Mouse (Mus musculus): ENCODE data around the gene Cox17.

The Cox17 gene

DNA sequence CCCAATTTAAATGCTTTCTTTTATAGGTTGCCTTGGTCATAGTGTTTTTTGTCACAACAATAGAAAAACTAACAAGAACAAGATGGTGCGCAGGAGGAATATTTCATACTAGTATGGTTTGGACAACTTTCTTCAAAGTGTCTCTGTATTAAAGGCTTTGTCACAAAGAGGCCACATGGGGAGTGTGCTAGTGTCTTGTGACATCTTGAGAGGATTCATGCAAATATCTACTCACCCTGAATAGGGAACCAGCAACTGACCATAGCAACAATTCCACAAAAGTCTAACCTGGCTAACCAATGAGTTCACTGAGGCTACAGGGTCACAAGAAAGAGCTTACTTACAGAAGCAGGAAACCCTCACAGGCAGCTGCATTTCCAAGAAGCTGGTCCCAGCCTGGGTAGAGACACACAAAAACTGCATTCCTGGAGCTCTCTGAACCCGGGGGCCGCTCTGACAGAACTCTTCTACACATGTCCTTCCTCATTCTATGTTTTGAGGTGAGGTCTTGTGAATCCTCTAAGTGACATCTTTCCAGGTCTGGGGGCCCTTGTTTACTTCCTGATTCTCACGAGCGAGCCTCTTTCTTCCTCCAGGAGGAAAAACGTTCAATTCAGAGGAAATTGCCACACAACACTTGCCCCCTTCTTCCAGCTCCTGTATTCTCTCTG is 48.4 kb downstream of the Cox17 start:
- DNase-seq (ENCODE audit: low read depth, low spot score): no peak

GRCm38 (mm10) chr16:38396155-38396554 is 49.4 kb downstream of the Cox17 start:
- no peak for DNase-seq (ENCODE audit: low read depth, low spot score)

- no peak for DNase-seq (ENCODE audit: low read depth, low spot score)
Observed at GRCm38 (mm10) chr16:38398266-38398665, 51.5 kb downstream of the Cox17 start.

- no peak for DNase-seq (ENCODE audit: low read depth, low spot score)
Observed at GRCm38 (mm10) chr16:38399076-38399475, 52.3 kb downstream of the Cox17 start.

- peak; percentile 6 for DNase-seq (ENCODE audit: low read depth, low spot score)
Observed at GRCm38 (mm10) chr16:38399531-38400231, 52.9 kb downstream of the Cox17 start.

- DNase-seq (ENCODE audit: low read depth, low spot score): no peak
Observed at GRCm38 (mm10) chr16:38400311-38400960, 53.6 kb downstream of the Cox17 start.

- DNase-seq (ENCODE audit: low read depth, low spot score): no peak
Observed at GRCm38 (mm10) chr16:38401468-38401867, 54.7 kb downstream of the Cox17 start.
